Mouse (Mus musculus) midbrain, embryonic 12.5 days (tissue): ENCODE data around the gene Mgst1. TPM values are rescaled to one million over a fixed set of nuclear protein-coding genes. Genes with fewer than 3 reads are reported as not detected.
A peak's percentile ranks its signal among the peaks of the same experiment; 100 is the strongest.

ENCODE experiments used
- ATAC-seq: fragments of 200-750 bp; cut with Nextera tagmentation; 2 replicates; pipeline ENCODE4 v1.8.0; 2017; ENCODE audit warnings: low read depth, moderate TSS enrichment, moderate library complexity; ENCODE audit not compliant: low FRiP score
- H3K27ac ChIP-seq: fragments of 300-500 bp; sonication (generic); replicated peaks from 2 replicates; pipeline ENCODE4 v1.5.1; 2016; ENCODE audit warnings: mild to moderate bottlenecking
- H3K27me3 ChIP-seq: fragments of 300-500 bp; sonication (generic); 2 replicates; pipeline ENCODE4 v1.6.1; 2016; ENCODE audit warnings: mild to moderate bottlenecking
- H3K36me3 ChIP-seq: fragments of 300-500 bp; sonication (generic); 2 replicates; pipeline ENCODE4 v1.6.1; 2016
- H3K4me1 ChIP-seq: fragments of 300-500 bp; sonication (generic); 2 replicates; pipeline ENCODE4 v1.6.1; 2016
- H3K4me2 ChIP-seq: fragments of 300-500 bp; sonication (generic); replicated peaks from 2 replicates; pipeline ENCODE4 v1.6.1; 2016; ENCODE audit warnings: mild to moderate bottlenecking, moderate library complexity
- H3K4me3 ChIP-seq: fragments of 300-500 bp; sonication (generic); 2 replicates; pipeline ENCODE4 v1.5.1; 2016; ENCODE audit warnings: mild to moderate bottlenecking
- H3K9ac ChIP-seq: fragments of 300-500 bp; sonication (generic); replicated peaks from 2 replicates; pipeline ENCODE4 v1.6.1; 2016; ENCODE audit warnings: mild to moderate bottlenecking, moderate library complexity
- H3K9me3 ChIP-seq: fragments of 300-500 bp; sonication (generic); 2 replicates; pipeline ENCODE4 v1.6.1; 2016; ENCODE audit warnings: mild to moderate bottlenecking
- WGBS: fragments of 180-500 bp; shearing (Covaris S2); methylation state at CpG from one replicate; pipeline ENCODE4 v1.1.7; 2016; 5-methylcytosine and 5-hydroxymethylcytosine counted together
- polyA plus RNA-seq: library from polyadenylated mRNA; unstranded; fragments of >200 nt; fragmentation: Nextera tagmentation; extraction: Ambion mirVana; gene quantifications from 2 replicates; pipeline ENCODE4 v1.2.1, GENCODE M21; 2016

Gene Mgst1
- polyA plus RNA-seq, result 49.2 and 51.9 TPM in 2 replicates

DNA sequence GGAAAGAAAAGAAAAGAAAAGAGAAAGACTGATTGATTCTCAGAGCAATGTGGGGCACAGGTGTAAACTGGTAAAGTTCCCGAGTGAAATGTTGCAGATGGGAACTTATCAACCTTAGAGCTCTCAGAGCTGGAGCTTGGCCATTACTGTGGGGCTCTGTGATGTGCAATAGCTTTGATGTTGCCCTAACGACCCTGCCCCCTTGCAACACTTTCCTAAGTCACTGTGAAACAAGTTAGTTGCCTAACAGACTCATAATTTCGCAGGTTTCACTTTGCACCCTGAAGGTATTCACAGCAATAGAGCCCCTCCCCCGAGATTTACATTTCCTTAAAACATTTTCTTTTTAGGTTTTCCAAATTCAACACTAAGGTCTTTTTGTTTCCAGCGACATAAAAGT is at the start of gene Mgst1:
TSS of gene Mgst1 (plus strand) at position 387 of the 400 bp plus-strand sequence.
- Histone ChIP-seq H3K9ac (peak within 1 kb of the TSS; percentile 49), H3K9me3 (no peaks in the 10 kb centered on the region), H3K36me3 (no peaks in the 10 kb centered on the region), H3K4me1 (0 out of 2 replicates have a peak, but pooled peaks cover 13% of the 10 kb centered on the region), H3K4me2 (peak within 1 kb of the TSS; percentile 69), H3K27ac (no peak within 1 kb of the TSS), H3K27me3 (no peaks in the 10 kb centered on the region), H3K4me3 (peak within 1 kb of the TSS; percentile 49)
- peak; percentile 43 for ATAC-seq
- 5% methylated on average over 5 of the region's 5 CpGs for WGBS

DNA sequence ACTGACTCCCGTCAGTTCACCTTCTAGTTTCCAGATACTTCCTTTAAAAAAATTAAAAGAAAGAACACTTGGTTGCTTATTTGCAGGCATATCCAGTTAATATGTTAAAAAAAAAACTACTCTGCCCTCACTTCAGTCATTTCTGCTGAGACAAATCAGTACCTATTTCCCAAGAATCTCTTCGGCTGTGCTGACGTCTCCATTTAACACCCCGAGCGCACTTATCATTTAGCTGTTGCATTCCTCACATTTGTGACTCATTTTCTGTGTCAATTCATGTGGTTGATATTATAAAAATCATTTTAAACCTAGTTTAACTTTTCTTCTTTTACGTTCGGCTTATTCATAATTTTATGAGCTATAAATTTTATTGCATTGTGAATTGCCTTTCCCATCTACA is 47.7 kb upstream of the Mgst1 start:
- Histone ChIP-seq H3K27ac (no peak overlapping the region), H3K27me3 (no peaks in the 10 kb centered on the region)

DNA sequence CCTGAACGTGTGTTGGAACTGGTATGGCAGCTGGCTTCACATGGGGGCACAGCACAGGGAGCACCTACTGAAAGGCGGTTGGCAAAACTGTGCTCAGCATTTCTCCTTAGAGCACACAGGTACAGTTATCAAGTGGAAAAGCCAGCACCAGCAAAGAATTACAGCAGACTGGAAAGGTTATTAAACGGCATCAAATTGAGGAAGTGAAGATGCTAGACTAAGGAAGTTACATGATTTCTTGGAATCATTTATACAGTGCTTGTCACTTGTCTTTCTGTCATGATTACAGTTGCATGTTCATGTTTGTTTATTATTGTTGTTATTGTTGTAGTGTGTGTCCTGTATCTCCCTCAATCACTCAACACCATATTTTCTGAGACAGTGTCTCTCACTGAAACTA is 45.1 kb upstream of the Mgst1 start:
- Histone ChIP-seq H3K36me3 (no peaks in the 10 kb centered on the region), H3K27me3 (no peaks in the 10 kb centered on the region), H3K9ac (no peak overlapping the region), H3K4me1 (no peaks in the 10 kb centered on the region), H3K4me2 (no peak overlapping the region), H3K4me3 (no peak overlapping the region), H3K27ac (no peak overlapping the region), H3K9me3 (no peaks in the 10 kb centered on the region)
- no peak for ATAC-seq
- 82% methylated on average over 3 of the region's 3 CpGs for WGBS

More for the DNA sequence above, 47.7 kb upstream of the Mgst1 start:
- no peaks in the 10 kb centered on the region for H3K9me3 ChIP-seq
- no peak overlapping the region for H3K4me2 ChIP-seq
- H3K36me3 ChIP-seq, result no peaks in the 10 kb centered on the region
- no peak overlapping the region for H3K4me3 ChIP-seq
- no peak overlapping the region for H3K9ac ChIP-seq
- ATAC-seq, result no peak
- H3K4me1 ChIP-seq, result no peaks in the 10 kb centered on the region
- 93% methylated on average over 7 of the region's 7 CpGs for WGBS

- WGBS, result 60% methylated on average over 3 of the region's 3 CpGs
- H3K27me3 ChIP-seq, result no peaks in the 10 kb centered on the region
These were observed 40.5 kb upstream of the Mgst1 start for GRCm38 (mm10) chr6:138099646-138100045.

GRCm38 (mm10) chr6:138101843-138102242 is 38.3 kb upstream of the Mgst1 start:
- Histone ChIP-seq H3K9ac (no peak overlapping the region), H3K27ac (no peak overlapping the region), H3K27me3 (no peaks in the 10 kb centered on the region), H3K36me3 (no peaks in the 10 kb centered on the region), H3K4me1 (0 out of 2 replicates have a peak, but pooled peaks cover 2% of the 10 kb centered on the region), H3K4me2 (no peak overlapping the region), H3K4me3 (no peak overlapping the region), H3K9me3 (no peaks in the 10 kb centered on the region)
- WGBS, result 84% methylated on average over 4 of the region's 4 CpGs
- 0 out of 2 replicates have a peak, but pooled peaks have one; percentile 34 for ATAC-seq

More at GRCm38 (mm10) chr6:138099646-138100045, 40.5 kb upstream of the Mgst1 start:
- Histone ChIP-seq H3K9ac (no peak overlapping the region), H3K4me1 (no peaks in the 10 kb centered on the region), H3K4me2 (no peak overlapping the region), H3K27ac (no peak overlapping the region), H3K36me3 (no peaks in the 10 kb centered on the region), H3K4me3 (no peak overlapping the region), H3K9me3 (no peaks in the 10 kb centered on the region)
- ATAC-seq, result no peak

- H3K27me3 ChIP-seq, result no peaks in the 10 kb centered on the region
- no peak for ATAC-seq
- H3K9me3 ChIP-seq, result no peaks in the 10 kb centered on the region
- 87% methylated on average over 7 of the region's 7 CpGs for WGBS
- no peak overlapping the region for H3K27ac ChIP-seq
- H3K4me1 ChIP-seq, result 0 out of 2 replicates have a peak, but pooled peaks cover 2% of the 10 kb centered on the region
- no peak overlapping the region for H3K9ac ChIP-seq
- H3K4me2 ChIP-seq, result no peak overlapping the region
- H3K36me3 ChIP-seq, result no peaks in the 10 kb centered on the region
- H3K4me3 ChIP-seq, result no peak overlapping the region
These were observed 37.2 kb upstream of the Mgst1 start for GRCm38 (mm10) chr6:138102940-138103339.

DNA sequence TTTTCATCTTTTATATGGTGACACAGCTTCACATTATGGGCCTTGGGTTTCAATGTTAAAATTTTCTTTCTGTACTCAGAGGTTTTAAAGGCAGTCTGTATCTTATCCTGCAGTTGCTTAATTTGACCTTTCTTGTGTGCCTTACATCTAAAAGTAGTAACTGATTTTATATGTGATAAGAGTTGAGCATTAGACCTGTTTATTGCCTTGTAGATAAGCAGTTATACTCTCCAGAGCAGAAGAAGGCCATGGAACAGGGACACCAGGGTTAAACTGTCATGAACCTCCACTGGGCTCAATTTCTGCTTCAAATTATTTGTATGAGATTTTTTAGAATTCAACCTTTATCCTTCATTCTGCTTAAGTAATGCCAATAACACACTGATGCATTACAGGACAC is 35.6 kb upstream of the Mgst1 start:
- no peaks in the 10 kb centered on the region for H3K36me3 ChIP-seq
- H3K27me3 ChIP-seq, result no peaks in the 10 kb centered on the region
- H3K4me1 ChIP-seq, result 0 out of 2 replicates have a peak, but pooled peaks cover 2% of the 10 kb centered on the region
- no peaks in the 10 kb centered on the region for H3K9me3 ChIP-seq
- H3K4me3 ChIP-seq, result no peak overlapping the region
- H3K9ac ChIP-seq, result no peak overlapping the region
- H3K4me2 ChIP-seq, result no peak overlapping the region
- H3K27ac ChIP-seq, result no peak overlapping the region
- ATAC-seq, result no peak

GRCm38 (mm10) chr6:138117496-138117895 is 22.6 kb upstream of the Mgst1 start:
- no peaks in the 10 kb centered on the region for H3K9me3 ChIP-seq
- H3K27ac ChIP-seq, result no peak overlapping the region
- WGBS, result 84% methylated on average over 3 of the region's 3 CpGs
- no peak overlapping the region for H3K9ac ChIP-seq
- no peak overlapping the region for H3K4me3 ChIP-seq
- no peaks in the 10 kb centered on the region for H3K27me3 ChIP-seq
- H3K36me3 ChIP-seq, result no peaks in the 10 kb centered on the region
- no peak overlapping the region for H3K4me2 ChIP-seq
- no peak for ATAC-seq
- H3K4me1 ChIP-seq, result no peaks in the 10 kb centered on the region

DNA sequence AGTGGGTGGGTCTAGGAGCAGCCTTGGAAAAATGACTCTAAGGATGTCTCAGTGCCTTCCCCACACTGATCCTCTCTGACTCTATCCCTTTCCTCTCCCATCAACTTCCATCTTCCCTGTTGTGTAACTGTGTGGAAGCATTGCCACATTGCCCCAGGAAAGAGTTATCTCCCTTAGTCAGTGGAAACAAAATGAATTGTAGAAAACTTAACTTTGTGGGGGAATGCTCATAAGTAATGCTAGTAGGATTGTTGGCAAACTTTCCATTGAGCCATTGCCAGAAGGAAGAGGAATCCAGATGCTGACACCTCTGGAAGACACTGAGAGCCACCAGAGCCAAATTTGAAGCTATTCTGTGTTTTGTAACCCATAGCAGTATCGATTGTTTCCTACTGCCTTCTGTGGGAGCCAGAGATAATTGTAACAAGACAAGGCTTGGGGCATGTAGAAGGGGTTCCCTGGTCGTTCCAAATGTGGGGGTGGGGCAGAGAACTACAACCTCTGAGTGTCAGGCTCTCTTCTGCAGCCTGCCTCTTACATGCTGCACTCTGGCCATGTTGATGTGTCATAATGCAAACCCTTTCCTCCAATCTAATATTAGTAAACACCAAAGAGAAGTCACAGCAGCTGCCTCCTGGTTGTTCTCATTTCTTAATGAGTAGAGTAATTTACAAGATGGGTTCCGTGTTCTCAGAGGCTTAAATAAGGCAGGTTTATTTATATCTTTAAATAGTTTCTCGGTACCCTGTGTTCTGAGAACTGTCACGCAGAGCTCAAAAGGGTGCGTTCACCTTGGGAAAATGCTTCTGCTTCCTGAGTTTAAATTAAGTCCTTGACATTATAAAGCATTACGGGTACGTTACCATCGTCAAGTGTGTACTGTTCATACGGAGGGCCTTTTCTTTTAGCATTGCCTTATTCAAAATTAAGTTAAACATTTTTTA is 11.5 kb upstream of the Mgst1 start:
- no peaks in the 10 kb centered on the region for H3K4me1 ChIP-seq

DNA sequence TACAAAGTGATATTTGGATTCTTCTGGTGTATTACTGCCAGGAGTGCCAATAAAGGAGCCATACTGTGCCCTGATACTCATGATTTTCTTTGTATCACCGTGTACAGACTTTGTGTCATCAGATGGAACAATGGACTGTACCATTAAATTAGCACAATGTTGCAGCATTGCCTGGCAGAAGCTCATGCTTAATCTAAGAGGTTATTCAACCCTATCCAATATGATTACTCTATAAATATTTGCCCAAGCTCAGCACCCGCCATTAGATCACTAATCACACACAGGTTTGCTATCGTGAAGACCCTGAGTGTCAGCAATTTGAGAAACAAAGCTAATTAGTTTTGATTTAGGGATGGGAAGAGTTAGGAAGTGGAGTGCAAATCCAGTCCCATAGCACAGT is 9.6 kb upstream of the Mgst1 start:
- no peaks in the 10 kb centered on the region for H3K9me3 ChIP-seq
- H3K27me3 ChIP-seq, result no peaks in the 10 kb centered on the region
- H3K27ac ChIP-seq, result no peak overlapping the region
- WGBS, result 70% methylated on average over 3 of the region's 3 CpGs
- no peak overlapping the region for H3K4me2 ChIP-seq
- H3K4me1 ChIP-seq, result no peaks in the 10 kb centered on the region
- no peak overlapping the region for H3K9ac ChIP-seq
- no peak overlapping the region for H3K4me3 ChIP-seq
- no peak for ATAC-seq
- no peaks in the 10 kb centered on the region for H3K36me3 ChIP-seq

More for the DNA sequence above, 11.5 kb upstream of the Mgst1 start:
- no peaks in the 10 kb centered on the region for H3K27me3 ChIP-seq
- H3K9me3 ChIP-seq, result no peaks in the 10 kb centered on the region
- H3K4me2 ChIP-seq, result no peak overlapping the region
- no peaks in the 10 kb centered on the region for H3K36me3 ChIP-seq
- WGBS, result 86% methylated on average over 10 of the region's 10 CpGs
- H3K9ac ChIP-seq, result no peak overlapping the region
- no peak overlapping the region for H3K27ac ChIP-seq
- no peak for ATAC-seq
- no peak overlapping the region for H3K4me3 ChIP-seq

GRCm38 (mm10) chr6:138140336-138140735 is 220 bp downstream of the Mgst1 start:
- H3K9me3 ChIP-seq, result no peaks in the 10 kb centered on the region
- peak overlapping the region; percentile 69 for H3K4me2 ChIP-seq
- H3K4me1 ChIP-seq, result 0 out of 2 replicates have a peak, but pooled peaks cover 13% of the 10 kb centered on the region
- H3K27me3 ChIP-seq, result no peaks in the 10 kb centered on the region
- peak overlapping the region; percentile 49 for H3K4me3 ChIP-seq
- ATAC-seq, result peak; percentile 92
- H3K36me3 ChIP-seq, result no peaks in the 10 kb centered on the region
- no peak overlapping the region for H3K27ac ChIP-seq
- WGBS, result 0% methylated on average over 16 of the region's 16 CpGs
- H3K9ac ChIP-seq, result peak overlapping the region; percentile 49

- ATAC-seq, result peak; percentile 57; the same call in 1 of the 2 replicates
- H3K27ac ChIP-seq, result no peak overlapping the region
- no peak overlapping the region for H3K9ac ChIP-seq
- H3K27me3 ChIP-seq, result no peaks in the 10 kb centered on the region
- 71% methylated on average over 4 of the region's 4 CpGs for WGBS
- H3K36me3 ChIP-seq, result no peaks in the 10 kb centered on the region
- H3K4me3 ChIP-seq, result peak overlapping the region; percentile 49
- no peaks in the 10 kb centered on the region for H3K9me3 ChIP-seq
- peak overlapping the region; percentile 69 for H3K4me2 ChIP-seq
- 0 out of 2 replicates have a peak, but pooled peaks cover 13% of the 10 kb centered on the region for H3K4me1 ChIP-seq
These were observed 1.0 kb downstream of the Mgst1 start for GRCm38 (mm10) chr6:138141111-138141592.
